In genomic region chr15:91573111-91573538, GRCm38 (mm10) we compare ENCODE assay signal across 8 mouse cellular contexts. TPM values are rescaled to one million over a fixed set of nuclear protein-coding genes. Genes with fewer than 3 reads are reported as not detected.
DNase-seq lines count a peak whose midpoint lies in the region; ATAC-seq and TF ChIP-seq lines count a peak whose summit lies in the region.

Gene Slc2a13, minus strand, starts transcription at chr15:91573261.

- peak; percentile 78 to 84 for DNase-seq in adrenal gland, postnatal 4 days (ENCODE audit: low spot score in 2 of 2)
- DNase-seq in embryonic facial prominence, embryonic 11.5 days (ENCODE audit: low spot score), result peak; percentile 95
- peak; percentile 82 to 85 for DNase-seq in heart, adult 18-20 months
- peak; percentile 88 for DNase-seq in kidney, adult 18-20 months
- DNase-seq in limb, embryonic 11.5 days (ENCODE audit: low spot score), result peak; percentile 96

- peak; percentile 92 for ATAC-seq in embryonic facial prominence, embryonic 11.5 days (replicated peaks; ENCODE audit: insufficient number of reproducible peaks, low FRiP score, low TSS enrichment, low read depth)
- peak; percentile 95 for ATAC-seq in limb, embryonic 11.5 days (ENCODE audit: insufficient number of reproducible peaks, low FRiP score, low TSS enrichment, low read depth)
- peak; percentile 97 for ATAC-seq in midbrain, embryonic 13.5 days
- no peak for ATAC-seq in inflammation-experienced regulatory T-cells, adult 6 months

- no peaks in the 10 kb centered on the region for H3K36me3 ChIP-seq in embryonic facial prominence, embryonic 11.5 days (replicated peaks; ENCODE audit: control insufficient read depth, insufficient read depth, low read depth, low read length)
- H3K36me3 ChIP-seq in limb, embryonic 11.5 days (ENCODE audit: control insufficient read depth, insufficient read depth, low read length), result no peaks in the 10 kb centered on the region
- no peaks in the 10 kb centered on the region for H3K36me3 ChIP-seq in midbrain, embryonic 13.5 days
- H3K36me3 ChIP-seq in small intestine, adult 2 months (ENCODE audit: control insufficient read depth, insufficient read depth, low read length), result no peaks in the 10 kb centered on the region

- 0 out of 2 replicates have a peak within 1 kb of the TSS, but pooled peaks have one; percentile 29 for H3K27ac ChIP-seq in embryonic facial prominence, embryonic 11.5 days (replicated peaks; ENCODE audit: low read depth, low read length)
- H3K27ac ChIP-seq in limb, embryonic 11.5 days (replicated peaks; ENCODE audit: low read depth, low read length), result peak within 1 kb of the TSS; percentile 73; the same call in 1 of the 2 replicates
- peak within 1 kb of the TSS; percentile 76 for H3K27ac ChIP-seq in midbrain, embryonic 13.5 days
- no peak within 1 kb of the TSS for H3K27ac ChIP-seq in small intestine, adult 2 months (ENCODE audit: insufficient read depth, low read depth, low read length)

- H3K4me1 ChIP-seq in embryonic facial prominence, embryonic 11.5 days (ENCODE audit: control insufficient read depth, insufficient read depth, low read length), result no peaks in the 10 kb centered on the region
- no peaks in the 10 kb centered on the region for H3K4me1 ChIP-seq in limb, embryonic 11.5 days (ENCODE audit: control insufficient read depth, insufficient read depth, low read length)
- peaks cover 25% of the 10 kb centered on the region for H3K4me1 ChIP-seq in midbrain, embryonic 13.5 days (replicated peaks)
- H3K4me1 ChIP-seq in small intestine, adult 2 months (ENCODE audit: control insufficient read depth, insufficient read depth, insufficient read length, low read length), result no peaks in the 10 kb centered on the region

- no peak; the same call in 1 of the 2 replicates for TF ChIP-seq POLR2A in small intestine, adult 2 months (IDR thresholded peaks at IDR 0.05; ENCODE audit: low read depth, low read length)

- peak within 1 kb of the TSS; percentile 97 for H3K4me2 ChIP-seq in embryonic facial prominence, embryonic 11.5 days (ENCODE audit: low read depth, low read length)
- peak within 1 kb of the TSS; percentile 89 for H3K4me2 ChIP-seq in limb, embryonic 11.5 days (ENCODE audit: low read depth, severe bottlenecking)
- peak within 1 kb of the TSS; percentile 95 for H3K4me2 ChIP-seq in midbrain, embryonic 13.5 days (replicated peaks)

- WGBS in embryonic facial prominence, embryonic 11.5 days, result 0% methylated on average over 25 of the region's 26 CpGs
- WGBS in limb, embryonic 11.5 days, result under 1% methylated on average over 17 of the region's 26 CpGs
- WGBS in midbrain, embryonic 13.5 days, result under 1% methylated on average over 26 of the region's 26 CpGs
- 2% methylated on average over 26 of the region's 26 CpGs for WGBS in small intestine, adult 2 months

- TF ChIP-seq CTCF in small intestine, adult 2 months (IDR thresholded peaks at IDR 0.05; ENCODE audit: extremely low read depth, insufficient read length, insufficient replicate concordance, low read depth, low read length), result no peak

- H3K9me3 ChIP-seq in embryonic facial prominence, embryonic 11.5 days (replicated peaks; ENCODE audit: control insufficient read depth, low read length), result no peaks in the 10 kb centered on the region
- no peaks in the 10 kb centered on the region for H3K9me3 ChIP-seq in limb, embryonic 11.5 days (ENCODE audit: control insufficient read depth, low read length)
- H3K9me3 ChIP-seq in midbrain, embryonic 13.5 days, result no peaks in the 10 kb centered on the region

- H3K4me3 ChIP-seq in embryonic facial prominence, embryonic 11.5 days (ENCODE audit: low read depth, low read length), result peak within 1 kb of the TSS; percentile 66
- peak within 1 kb of the TSS; percentile 65 for H3K4me3 ChIP-seq in limb, embryonic 11.5 days (ENCODE audit: low read depth, low read length)
- H3K4me3 ChIP-seq in midbrain, embryonic 13.5 days (replicated peaks), result peak within 1 kb of the TSS; percentile 72
- H3K4me3 ChIP-seq in small intestine, adult 2 months (ENCODE audit: low read depth, low read length), result peak within 1 kb of the TSS; percentile 92

- H3K27me3 ChIP-seq in embryonic facial prominence, embryonic 11.5 days (ENCODE audit: control insufficient read depth, insufficient read depth, low read length), result peaks cover 3% of the 10 kb centered on the region; the same call in 1 of the 2 replicates
- H3K27me3 ChIP-seq in limb, embryonic 11.5 days (ENCODE audit: control insufficient read depth, insufficient read depth, low read length), result 0 out of 2 replicates have a peak, but pooled peaks cover 4% of the 10 kb centered on the region
- H3K27me3 ChIP-seq in midbrain, embryonic 13.5 days, result peaks cover 22% of the 10 kb centered on the region
- no peaks in the 10 kb centered on the region for H3K27me3 ChIP-seq in small intestine, adult 2 months (ENCODE audit: control insufficient read depth, insufficient read depth, low read length)

- peak within 1 kb of the TSS; percentile 77 for H3K9ac ChIP-seq in embryonic facial prominence, embryonic 11.5 days (replicated peaks; ENCODE audit: low read length)
- peak within 1 kb of the TSS; percentile 72 for H3K9ac ChIP-seq in limb, embryonic 11.5 days (ENCODE audit: low read length)
- peak within 1 kb of the TSS; percentile 82 for H3K9ac ChIP-seq in midbrain, embryonic 13.5 days (replicated peaks)

RNA-seq across cellular contexts. Expression of gene Slc2a13, which starts in this region (rescaled TPM):
- total RNA-seq in adrenal gland, postnatal 4 days (2021), result 1 to 10 TPM; 7.0 to 8.8 TPM
- 1.5 and 2.0 TPM in 2 replicates for polyA plus RNA-seq in embryonic facial prominence, embryonic 11.5 days (2014; fragmentation: Nextera tagmentation; extraction: Ambion mirVana)
- 1 to 10 TPM in 1 of 2 experiments, under 1 TPM in 1; 0.79 to 1.0 TPM for total RNA-seq in heart, adult 18-20 months (2021)
- polyA plus RNA-seq in limb, embryonic 11.5 days (2014; fragmentation: Nextera tagmentation; extraction: Ambion mirVana), result 0.95 and 0.99 TPM in 2 replicates
- polyA plus RNA-seq in midbrain, embryonic 13.5 days (2015; fragmentation: Nextera tagmentation; extraction: Ambion mirVana), result 1.4 and 2.0 TPM in 2 replicates
- 0.20 and 0.71 TPM in 2 replicates for polyA plus RNA-seq in small intestine, adult 2 months (2012; rRNA removed)
- polyA plus RNA-seq in inflammation-experienced regulatory T-cells, adult 6 months (2017; shearing (Covaris generic)), result not detected

Comparison
In these comparisons a context has a peak if more than half of its experiments do, and no peak if none do; other contexts are left out.
1. Peak in DNase-seq, ATAC-seq, H3K4me3 ChIP-seq, H3K27ac ChIP-seq, H3K9ac ChIP-seq and H3K4me2 ChIP-seq in limb, embryonic 11.5 days; RNA of the gene not detected or under 1 TPM.